Mouse (Mus musculus) E14TG2a.4 (cell line): ENCODE data around the gene Ssna1.

Experiments used
- CTCF ChIP-seq: conservative IDR thresholded peaks from 2 replicates; pipeline ENCODE4 v1.5.1; 2014; ENCODE audit warnings: low read length
- NANOG ChIP-seq: IDR thresholded peaks from 2 replicates; pipeline ENCODE4 v1.6.1; 2014; ENCODE audit warnings: borderline replicate concordance, low read length, mixed read lengths
- POU5F1 ChIP-seq: IDR thresholded peaks from 2 replicates; pipeline ENCODE4 v1.6.1; 2014; ENCODE audit warnings: low read length, borderline replicate concordance

- TF ChIP-seq CTCF, result no peak
- TF ChIP-seq POU5F1, result no peak
- TF ChIP-seq NANOG, result no peak
Observed at GRCm38 (mm10) chr2:25230581-25230980, 41.7 kb downstream of the Ssna1 start.
